Mouse (Mus musculus): ENCODE measurements at regions not wholly inside any gene's neighbourhood (a gene's known extent, or its start where the extent isn't known, plus 50 kb on each side); places are given as distances from the start of the nearest gene placed in this dataset.
A peak's percentile ranks its signal among the peaks of the same experiment; 100 is the strongest.

- WGBS (ENCODE audit: insufficient replicate concordance), result 35% methylated on average over 16 of the region's 16 CpGs
- H3K27ac ChIP-seq, result no peak overlapping the region
- 0 out of 2 replicates have a peak, but pooled peaks cover 2% of the 10 kb centered on the region for H3K4me1 ChIP-seq (replicated peaks)
- H3K36me3 ChIP-seq, result no peaks in the 10 kb centered on the region
- H3K9me3 ChIP-seq (replicated peaks), result no peaks in the 10 kb centered on the region
- H3K4me3 ChIP-seq (replicated peaks), result no peak overlapping the region
- H3K9ac ChIP-seq, result no peak overlapping the region
- DNase-seq (no peak), ATAC-seq (ENCODE audit: low read depth) (no peak)
- no peak overlapping the region for H3K4me2 ChIP-seq
- 0 out of 2 replicates have a peak, but pooled peaks cover 3% of the 10 kb centered on the region for H3K27me3 ChIP-seq
Observed at GRCm38 (mm10) chr13:99780751-99781460, 120.0 kb downstream of the Cartpt start.

- H3K9ac ChIP-seq, result no peak overlapping the region
- no peak for DNase-seq
- H3K4me3 ChIP-seq (replicated peaks), result no peak overlapping the region
- no peak overlapping the region for H3K27ac ChIP-seq
- H3K4me1 ChIP-seq (replicated peaks), result 0 out of 2 replicates have a peak, but pooled peaks cover 2% of the 10 kb centered on the region
- ATAC-seq (ENCODE audit: low read depth), result no peak
- no peaks in the 10 kb centered on the region for H3K36me3 ChIP-seq
- 0 out of 2 replicates have a peak, but pooled peaks cover 3% of the 10 kb centered on the region for H3K27me3 ChIP-seq
- H3K4me2 ChIP-seq, result no peak overlapping the region
- 28% methylated on average over 2 of the region's 2 CpGs for whole genome bisulfite sequencing (ENCODE audit: insufficient replicate concordance)
- no peaks in the 10 kb centered on the region for H3K9me3 ChIP-seq (replicated peaks)
Observed at GRCm38 (mm10) chr13:99778747-99779146, 122.1 kb downstream of the Cartpt start.

GRCm38 (mm10) chr13:99777736-99778135, 123.2 kb downstream of the Cartpt start:
- Histone ChIP-seq H3K9me3 (replicated peaks) (no peaks in the 10 kb centered on the region), H3K4me2 (no peak overlapping the region)
- no peak for ATAC-seq (ENCODE audit: low read depth)

DNA sequence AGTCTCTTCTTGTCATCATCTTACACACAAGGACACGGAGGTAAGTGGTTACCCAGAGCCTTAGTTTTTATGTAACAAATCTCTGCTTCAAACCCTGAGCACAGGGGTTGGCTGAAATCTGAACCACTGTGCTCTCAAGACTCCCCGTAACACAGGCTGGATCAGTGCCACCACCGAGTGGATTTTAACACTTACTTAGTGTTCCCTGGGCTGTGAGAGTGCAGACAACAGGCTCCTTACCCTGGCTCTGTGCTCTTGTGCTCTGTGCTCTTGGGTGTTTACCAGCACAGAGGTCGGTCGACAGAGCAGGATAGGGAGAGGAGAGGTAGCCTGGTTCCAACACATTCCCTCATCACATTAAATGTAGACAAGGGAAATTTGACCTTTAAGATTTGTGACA, 134.9 kb downstream of the Cartpt start:
- Histone ChIP-seq H3K36me3 (no peaks in the 10 kb centered on the region), H3K4me3 (replicated peaks) (no peak overlapping the region), H3K4me2 (no peak overlapping the region), H3K9ac (no peak overlapping the region), H3K27ac (no peak overlapping the region), H3K4me1 (replicated peaks) (peaks cover 17% of the 10 kb centered on the region), H3K9me3 (replicated peaks) (no peaks in the 10 kb centered on the region), H3K27me3 (peaks cover 15% of the 10 kb centered on the region)
- ATAC-seq (ENCODE audit: low read depth) (no peak), DNase-seq (no peak)
- WGBS (ENCODE audit: insufficient replicate concordance), result 37% methylated on average over 5 of the region's 5 CpGs

More at GRCm38 (mm10) chr13:99777736-99778135, 123.2 kb downstream of the Cartpt start:
- no peak overlapping the region for H3K9ac ChIP-seq
- 0 out of 2 replicates have a peak, but pooled peaks cover 2% of the 10 kb centered on the region for H3K4me1 ChIP-seq (replicated peaks)
- H3K27ac ChIP-seq, result no peak overlapping the region
- H3K27me3 ChIP-seq, result 0 out of 2 replicates have a peak, but pooled peaks cover 3% of the 10 kb centered on the region
- no peak overlapping the region for H3K4me3 ChIP-seq (replicated peaks)
- DNase-seq, result no peak
- H3K36me3 ChIP-seq, result no peaks in the 10 kb centered on the region
- 25% methylated on average over 9 of the region's 9 CpGs for WGBS (ENCODE audit: insufficient replicate concordance)

GRCm38 (mm10) chr13:99764764-99765163, 136.1 kb downstream of the Cartpt start:
- no peak overlapping the region for H3K9ac ChIP-seq
- ATAC-seq (ENCODE audit: low read depth), result no peak
- H3K4me2 ChIP-seq, result no peak overlapping the region
- 47% methylated on average over 3 of the region's 3 CpGs for WGBS (ENCODE audit: insufficient replicate concordance)
- peaks cover 22% of the 10 kb centered on the region for H3K4me1 ChIP-seq (replicated peaks)
- no peak overlapping the region for H3K27ac ChIP-seq
- no peaks in the 10 kb centered on the region for H3K36me3 ChIP-seq
- no peaks in the 10 kb centered on the region for H3K9me3 ChIP-seq (replicated peaks)
- no peak for DNase-seq
- H3K27me3 ChIP-seq, result peaks cover 21% of the 10 kb centered on the region
- no peak overlapping the region for H3K4me3 ChIP-seq (replicated peaks)

- Histone ChIP-seq H3K4me2 (no peak overlapping the region), H3K27me3 (peaks cover 21% of the 10 kb centered on the region), H3K4me1 (replicated peaks) (peaks cover 24% of the 10 kb centered on the region), H3K4me3 (replicated peaks) (no peak overlapping the region), H3K9me3 (replicated peaks) (no peaks in the 10 kb centered on the region), H3K27ac (no peak overlapping the region), H3K9ac (no peak overlapping the region), H3K36me3 (no peaks in the 10 kb centered on the region)
- WGBS (ENCODE audit: insufficient replicate concordance), result 62% methylated on average over 6 of the region's 6 CpGs
- DNase-seq, result no peak
- ATAC-seq (ENCODE audit: low read depth), result no peak
Observed at GRCm38 (mm10) chr13:99764097-99764714, 136.7 kb downstream of the Cartpt start.

DNA sequence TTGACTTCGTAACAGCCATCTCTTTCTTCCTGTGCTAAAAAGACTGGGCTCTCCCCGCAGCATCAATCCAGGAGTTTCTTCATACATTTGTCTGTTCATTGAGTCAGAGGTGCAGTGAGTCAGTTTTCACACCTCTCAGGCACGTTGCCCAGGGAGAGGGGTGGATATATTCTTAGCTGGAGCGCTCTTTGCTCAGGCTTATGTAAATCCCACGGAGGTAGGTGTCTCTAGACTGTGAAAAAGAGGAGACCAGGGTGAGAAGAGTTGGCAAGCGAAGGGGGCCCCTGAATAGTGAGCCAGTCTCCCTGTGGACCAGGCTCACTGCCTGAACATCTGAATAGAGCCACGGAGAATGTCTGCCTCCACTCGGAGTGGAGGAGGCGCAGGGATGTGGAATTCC, 139.0 kb downstream of the Cartpt start:
- no peaks in the 10 kb centered on the region for H3K9me3 ChIP-seq (replicated peaks)
- H3K4me3 ChIP-seq (replicated peaks), result no peak overlapping the region
- H3K9ac ChIP-seq, result peak overlapping the region; percentile 19; the same call in 1 of the 2 replicates
- no peak for DNase-seq
- peak overlapping the region; percentile 5; the same call in 1 of the 2 replicates for H3K4me2 ChIP-seq
- ATAC-seq (ENCODE audit: low read depth), result peak; percentile 21
- 56% methylated on average over 9 of the region's 9 CpGs for WGBS (ENCODE audit: insufficient replicate concordance)
- no peak overlapping the region for H3K27ac ChIP-seq
- peaks cover 24% of the 10 kb centered on the region for H3K4me1 ChIP-seq (replicated peaks)
- H3K27me3 ChIP-seq, result peaks cover 21% of the 10 kb centered on the region
- no peaks in the 10 kb centered on the region for H3K36me3 ChIP-seq

DNA sequence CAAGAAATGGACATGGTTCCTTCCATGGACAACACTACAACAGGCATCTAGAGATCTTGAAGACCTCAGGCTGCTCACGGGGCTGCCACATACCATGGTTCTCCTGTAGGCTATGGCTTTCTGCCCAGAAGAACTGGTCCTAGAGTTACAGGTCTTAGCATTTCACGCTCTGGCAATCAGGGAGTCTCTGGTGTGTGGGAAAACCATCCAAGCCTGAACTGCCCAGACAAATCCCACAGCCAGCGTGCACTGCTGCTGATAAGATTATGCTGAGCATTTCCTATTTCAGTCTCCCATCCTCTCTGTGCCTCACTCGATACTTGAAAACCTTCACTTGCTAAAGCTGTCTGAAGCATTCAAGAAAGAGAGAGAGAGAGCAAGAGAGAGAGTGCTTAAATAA, 139.5 kb downstream of the Cartpt start:
- Histone ChIP-seq H3K27ac (no peak overlapping the region), H3K27me3 (peaks cover 21% of the 10 kb centered on the region), H3K9me3 (replicated peaks) (no peaks in the 10 kb centered on the region), H3K9ac (peak overlapping the region; percentile 19; the same call in 1 of the 2 replicates), H3K36me3 (no peaks in the 10 kb centered on the region), H3K4me2 (peak overlapping the region; percentile 5; the same call in 1 of the 2 replicates), H3K4me1 (replicated peaks) (peaks cover 24% of the 10 kb centered on the region), H3K4me3 (replicated peaks) (no peak overlapping the region)
- WGBS (ENCODE audit: insufficient replicate concordance), result 14% methylated on average over 4 of the region's 4 CpGs
- ATAC-seq (ENCODE audit: low read depth) (peak; percentile 88), DNase-seq (peak; percentile 32)

DNA sequence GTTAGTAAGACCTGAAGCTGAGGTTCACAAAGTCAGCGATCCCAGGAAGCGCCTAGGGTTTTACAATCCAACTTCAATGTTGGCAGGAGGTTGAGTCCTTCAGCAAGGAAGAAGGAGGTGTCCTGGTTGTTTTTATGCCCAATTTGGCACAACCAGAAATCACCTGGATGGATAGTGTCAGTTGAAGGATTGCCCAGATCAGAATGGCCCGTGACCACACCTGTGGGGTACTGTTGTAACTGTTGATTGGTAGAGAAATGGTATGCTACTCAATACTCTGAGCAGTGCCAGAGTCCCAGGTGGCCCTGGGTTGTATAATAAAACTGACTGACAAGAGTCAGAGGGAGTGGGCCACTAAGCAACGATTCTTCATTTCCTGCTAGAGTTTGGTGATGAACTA, 140.2 kb downstream of the Cartpt start:
- DNase-seq (no peak), ATAC-seq (ENCODE audit: low read depth) (no peak)
- Histone ChIP-seq H3K27ac (no peak overlapping the region), H3K27me3 (peaks cover 16% of the 10 kb centered on the region), H3K4me3 (replicated peaks) (no peak overlapping the region), H3K4me1 (replicated peaks) (peaks cover 29% of the 10 kb centered on the region), H3K9ac (no peak overlapping the region), H3K36me3 (no peaks in the 10 kb centered on the region), H3K4me2 (no peak overlapping the region), H3K9me3 (replicated peaks) (no peaks in the 10 kb centered on the region)
- 59% methylated on average over 4 of the region's 4 CpGs for WGBS (ENCODE audit: insufficient replicate concordance)

DNA sequence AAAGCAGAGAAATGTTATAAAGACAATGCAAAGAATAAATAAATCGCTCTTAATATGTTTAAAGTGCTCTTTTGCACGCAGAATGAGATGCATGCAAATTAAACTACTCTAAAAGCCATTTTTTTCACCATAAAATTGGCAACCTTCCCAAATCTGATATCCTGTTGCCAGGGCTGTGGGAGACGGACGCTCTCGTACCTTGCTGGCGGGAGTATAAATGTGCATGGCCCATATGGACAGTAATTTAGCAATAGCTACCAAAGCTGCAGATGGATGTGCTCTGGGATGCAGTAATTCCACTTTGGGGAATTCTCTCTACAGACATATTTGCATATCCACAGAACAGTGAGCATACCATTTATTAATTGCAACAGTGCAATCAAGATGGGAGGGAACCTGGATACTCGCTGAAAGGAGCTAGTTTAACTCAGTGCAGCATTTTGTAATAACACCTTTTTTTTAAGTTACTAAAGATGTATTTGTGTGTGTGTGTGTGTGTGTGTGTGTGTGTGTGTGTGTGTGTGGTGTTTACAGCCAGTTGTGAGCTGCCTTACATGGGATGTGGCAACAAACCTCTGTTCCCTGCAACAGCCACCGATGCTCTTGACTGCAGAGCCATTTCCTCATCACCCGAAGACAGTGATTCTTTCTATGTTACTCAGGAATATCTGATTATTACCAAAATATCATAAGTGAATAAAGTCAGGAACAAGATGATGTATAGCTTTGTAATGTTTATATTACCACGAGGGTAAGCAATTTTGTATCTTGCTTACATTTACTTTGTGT, 141.4 kb downstream of the Cartpt start:
- 73% methylated on average over 10 of the region's 10 CpGs for WGBS (ENCODE audit: insufficient replicate concordance)
- H3K4me1 ChIP-seq (replicated peaks), result peaks cover 39% of the 10 kb centered on the region
- no peaks in the 10 kb centered on the region for H3K36me3 ChIP-seq
- H3K4me3 ChIP-seq (replicated peaks), result no peak overlapping the region
- H3K27me3 ChIP-seq, result 0 out of 2 replicates have a peak, but pooled peaks cover 11% of the 10 kb centered on the region
- DNase-seq (no peak), ATAC-seq (ENCODE audit: low read depth) (no peak)
- H3K9me3 ChIP-seq (replicated peaks), result no peaks in the 10 kb centered on the region
- H3K27ac ChIP-seq, result no peak overlapping the region
- H3K4me2 ChIP-seq, result no peak overlapping the region
- no peak overlapping the region for H3K9ac ChIP-seq

DNA sequence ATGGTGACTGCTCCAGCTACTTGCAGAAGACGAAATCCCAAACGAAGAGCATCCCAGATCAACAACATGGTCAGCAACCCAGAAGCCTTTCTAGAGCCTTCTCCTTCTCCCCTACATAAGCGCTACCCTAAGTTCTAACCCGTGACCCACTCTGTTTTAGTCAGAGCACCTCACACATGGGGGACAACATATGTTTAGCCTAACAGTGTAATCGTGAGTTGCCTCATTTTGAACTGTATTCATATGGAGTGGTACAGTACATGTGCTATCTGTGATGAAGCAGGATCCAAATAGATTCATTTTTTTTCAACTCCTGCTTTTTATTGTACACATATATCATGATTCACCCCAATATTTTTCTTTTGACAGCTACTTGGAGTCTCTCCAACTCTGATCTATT, 146.2 kb downstream of the Cartpt start:
- Histone ChIP-seq H3K9me3 (replicated peaks) (no peaks in the 10 kb centered on the region), H3K4me1 (replicated peaks) (peaks cover 56% of the 10 kb centered on the region), H3K4me2 (peak overlapping the region; percentile 56), H3K9ac (peak overlapping the region; percentile 61), H3K27me3 (no peaks in the 10 kb centered on the region), H3K27ac (peak overlapping the region; percentile 92), H3K36me3 (no peaks in the 10 kb centered on the region), H3K4me3 (replicated peaks) (0 out of 2 replicates have a peak overlapping the region, but pooled peaks have one; percentile 7)
- ATAC-seq (ENCODE audit: low read depth) (peak; percentile 35; the same call in 1 of the 2 replicates), DNase-seq (no peak)
- 64% methylated on average over 5 of the region's 5 CpGs for WGBS (ENCODE audit: insufficient replicate concordance)
